Mouse (Mus musculus): ENCODE data around the gene G6pc.
"Not testable (repeated sequence)": the region's sequence is repeated elsewhere in the genome, so short reads cannot be mapped to it uniquely, and the experiment has no call there.

The G6pc gene

DNA sequence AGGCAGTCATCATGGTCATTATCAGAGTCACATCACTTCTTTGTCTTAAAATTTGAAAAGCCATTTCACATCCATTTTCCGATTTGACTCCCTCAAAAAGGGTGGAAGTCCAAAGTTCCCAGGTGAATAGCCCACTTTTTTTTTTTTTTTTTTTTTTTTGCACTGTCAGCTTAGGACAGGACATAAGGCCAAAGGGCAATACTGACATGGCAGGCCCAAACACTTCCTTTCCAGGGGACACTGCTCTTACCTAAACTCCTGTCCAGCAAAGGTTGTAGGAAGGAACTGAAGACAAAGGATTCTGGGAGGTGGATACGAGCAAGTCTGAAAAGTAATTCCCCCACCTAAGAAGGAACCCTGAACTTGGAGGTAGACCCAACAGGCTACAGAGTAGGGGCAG lies 11.4 kb upstream of the G6pc start:
- no peak for DNase-seq (ENCODE audit: low spot score in 2 of 2)

DNA sequence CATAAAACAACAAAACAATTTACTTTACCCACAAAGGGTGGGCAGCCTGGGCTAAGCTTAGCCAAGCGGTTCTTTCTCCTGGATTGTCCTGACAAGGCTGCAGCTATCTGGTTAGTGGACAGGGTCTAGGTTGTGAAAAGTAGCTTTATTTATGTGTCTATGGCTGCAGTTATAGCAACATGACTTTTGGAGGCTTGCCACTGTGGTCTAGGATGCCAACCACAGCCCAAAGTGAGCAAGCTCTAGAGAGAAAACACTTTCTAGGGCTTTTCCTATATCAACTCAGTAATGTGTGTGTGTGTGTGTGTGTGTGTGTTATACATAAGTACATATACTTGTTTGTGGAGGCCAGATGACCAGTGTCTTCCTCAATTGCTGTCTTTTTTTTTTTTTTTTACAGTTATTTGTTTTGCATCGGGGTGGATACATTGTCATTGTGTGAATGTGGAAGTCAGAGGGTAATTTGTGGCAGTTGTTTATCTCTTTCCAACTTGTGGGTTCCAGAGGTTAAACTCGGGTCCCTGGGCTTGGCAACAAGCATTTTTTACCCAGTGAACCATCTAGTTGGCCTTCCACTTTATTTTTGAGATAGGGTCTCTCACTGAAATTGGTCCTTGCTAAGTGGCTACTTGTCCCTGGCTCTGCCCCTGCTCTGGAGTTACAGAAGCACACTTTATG lies 9.7 kb upstream of the G6pc start:
- DNase-seq (ENCODE audit: low spot score in 2 of 2) = no peak

DNA sequence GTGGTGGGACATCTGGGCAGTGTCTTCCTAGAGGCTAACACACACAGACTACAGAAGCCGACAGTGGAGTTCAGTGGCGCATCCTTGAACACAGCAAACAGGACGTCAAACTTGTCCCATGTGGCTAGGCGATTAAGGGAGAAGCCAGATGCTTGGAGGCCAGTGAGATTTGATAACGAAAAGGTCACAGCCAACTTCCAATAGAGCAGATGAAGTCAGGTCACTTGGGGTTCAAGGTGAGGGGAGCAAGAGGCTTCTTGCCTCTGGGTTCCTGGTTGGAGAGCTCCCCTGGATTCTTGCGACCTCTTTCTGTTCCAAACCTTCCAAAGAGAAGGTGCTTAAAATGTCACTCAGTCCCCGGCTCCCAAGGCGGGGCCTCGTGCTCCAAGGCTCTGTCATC lies 7.6 kb upstream of the G6pc start:
- DNase-seq (ENCODE audit: low spot score in 2 of 2) = no peak

DNA sequence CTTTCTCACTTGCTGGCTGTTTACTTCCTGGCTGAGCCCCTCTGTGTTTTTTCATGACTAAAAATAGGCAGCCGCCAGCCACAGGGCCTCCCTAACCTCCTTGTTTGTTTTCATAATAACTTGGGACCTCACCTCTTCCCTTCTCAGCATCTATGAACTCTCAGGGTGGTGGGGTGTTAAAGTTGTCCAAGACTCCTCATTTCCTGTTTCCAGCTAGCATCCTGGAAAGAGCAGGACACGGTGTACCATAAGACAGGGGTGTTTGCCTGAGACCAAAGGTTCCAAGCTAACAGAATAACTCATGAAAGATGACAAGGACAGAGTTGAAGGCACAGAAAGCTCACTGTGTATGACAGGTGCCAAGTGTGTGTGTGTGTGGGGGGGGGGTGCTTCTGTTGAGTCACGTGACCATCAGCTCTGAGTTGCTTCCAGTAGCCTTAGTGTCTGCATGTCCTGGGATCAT lies 6.7 kb upstream of the G6pc start:
- no peak for DNase-seq (ENCODE audit: low spot score in 2 of 2)

DNA sequence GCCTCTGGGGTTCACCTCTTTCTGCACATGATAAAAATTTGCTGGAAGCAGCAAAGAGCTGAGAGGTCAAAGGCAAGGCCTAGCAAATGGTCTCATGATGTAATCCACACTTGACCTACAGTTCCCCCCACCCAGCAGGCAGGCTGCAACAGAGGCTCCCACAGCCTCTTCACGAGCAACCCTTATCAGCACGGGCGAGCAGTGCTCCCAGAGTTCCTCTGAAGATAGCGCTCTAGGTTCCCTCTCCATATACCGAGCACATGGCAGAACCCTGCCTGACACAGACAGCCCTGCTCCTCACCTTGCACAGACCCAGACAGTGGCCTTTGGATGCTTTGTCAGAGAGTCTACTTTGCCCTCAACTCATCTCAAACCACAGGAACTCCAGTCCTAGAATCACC lies 2.8 kb upstream of the G6pc start:
- no peak for DNase-seq (ENCODE audit: low spot score in 2 of 2)

DNA sequence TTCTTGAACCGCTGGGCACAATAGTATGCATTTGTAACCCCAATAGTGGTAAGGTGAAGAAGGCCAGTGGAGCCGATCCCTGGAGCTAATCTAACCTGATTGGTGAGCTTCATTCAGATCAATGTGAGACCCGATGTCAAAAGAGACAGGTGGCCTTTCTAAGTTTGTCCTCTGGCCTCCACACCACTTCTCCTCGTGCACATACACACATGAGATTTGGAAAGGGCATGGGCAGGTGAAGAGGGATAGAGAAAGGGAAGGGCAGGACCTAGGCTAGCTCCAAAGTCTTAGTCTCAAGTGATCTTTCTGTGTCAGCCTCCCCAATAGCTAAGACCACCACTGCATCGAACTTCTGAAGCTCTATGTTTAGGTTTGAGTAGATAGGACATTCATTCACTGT lies 2.8 kb downstream of the G6pc start:
- DNase-seq (ENCODE audit: low spot score in 2 of 2) = no peak

DNA sequence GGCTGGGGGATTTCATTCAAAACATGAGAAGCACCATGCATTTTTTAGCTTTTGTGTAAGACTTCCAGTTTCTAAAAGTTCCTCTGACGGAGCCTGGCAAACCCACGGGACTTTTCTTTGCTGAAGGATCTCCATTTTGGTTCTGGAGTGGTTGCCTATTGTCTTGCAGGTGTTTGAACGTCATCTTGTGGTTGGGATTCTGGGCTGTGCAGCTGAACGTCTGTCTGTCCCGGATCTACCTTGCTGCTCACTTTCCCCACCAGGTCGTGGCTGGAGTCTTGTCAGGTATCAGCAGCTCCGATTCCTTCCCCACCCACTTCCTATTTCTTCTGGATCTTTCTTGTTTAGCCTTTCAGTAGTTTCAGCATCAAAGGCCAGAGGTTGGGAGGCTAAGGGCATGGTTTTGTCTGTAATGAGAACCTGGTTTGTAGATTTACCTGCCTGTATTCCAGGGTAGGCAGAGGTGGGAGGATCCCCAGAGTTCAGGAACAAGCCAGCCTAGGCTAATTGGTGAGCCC lies 7.1 kb downstream of the G6pc start:
- DNase-seq (ENCODE audit: low spot score in 2 of 2) = no peak

DNA sequence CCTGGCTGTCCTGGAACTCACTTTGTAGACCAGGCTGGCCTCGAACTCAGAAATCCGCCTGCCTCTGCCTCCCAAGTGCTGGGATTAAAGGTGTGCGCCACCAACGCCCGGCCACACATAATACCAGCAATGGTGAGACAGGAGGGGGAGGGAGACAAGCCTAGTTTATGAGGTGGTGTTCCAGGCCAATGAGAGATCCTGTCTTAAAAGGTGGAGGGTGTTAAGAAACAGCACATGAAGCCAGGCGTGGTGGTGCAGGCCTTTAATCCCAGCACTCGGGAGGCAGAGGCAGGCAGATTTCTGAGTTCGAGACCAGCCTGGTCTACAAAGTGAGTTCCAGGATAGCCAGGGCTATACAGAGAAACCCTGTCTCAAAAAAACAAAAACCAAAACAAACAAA lies 10.8 kb downstream of the G6pc start:
- DNase-seq (ENCODE audit: low spot score in 2 of 2) = not testable (repeated sequence)

DNA sequence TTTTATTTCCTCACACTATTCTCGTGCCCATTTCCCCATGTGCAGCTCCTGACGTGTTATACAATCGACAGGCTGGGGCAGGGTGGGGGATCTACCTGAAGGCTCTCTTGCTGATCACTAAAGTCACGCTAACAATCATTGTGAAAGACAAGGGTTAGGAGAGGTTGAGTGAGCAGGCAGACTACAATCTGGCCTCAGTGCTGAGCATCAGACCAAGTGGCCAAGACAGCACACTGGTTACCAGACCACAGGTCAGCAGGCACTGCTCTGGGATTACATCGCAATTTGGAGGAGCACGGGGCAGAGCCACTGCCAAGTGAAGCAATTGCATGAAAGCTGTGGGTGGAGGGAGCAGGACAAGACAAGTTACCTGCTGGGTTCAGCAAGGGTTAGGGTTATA lies 11.6 kb downstream of the G6pc start:
- DNase-seq (ENCODE audit: low spot score in 2 of 2) = no peak

DNA sequence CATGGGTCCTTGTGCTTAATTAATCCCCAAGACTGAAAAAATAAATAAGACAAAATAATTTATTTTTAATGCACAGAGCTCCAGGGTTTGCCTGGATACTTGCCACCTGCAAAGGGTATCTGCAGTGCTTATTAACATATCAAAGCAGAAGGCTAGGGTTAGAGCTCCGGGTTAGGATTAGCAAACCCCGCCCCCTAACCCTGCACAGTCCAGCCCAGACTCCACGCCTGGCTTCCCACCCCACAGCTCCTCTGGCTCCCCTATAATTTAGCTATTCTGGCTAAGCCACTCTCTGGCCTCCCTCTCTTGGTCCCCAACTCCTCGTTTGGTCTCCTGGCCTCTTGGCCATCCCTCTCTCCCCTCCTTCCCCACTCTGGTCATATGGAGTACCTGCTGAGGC lies 14.5 kb downstream of the G6pc start:
- no peak for DNase-seq (ENCODE audit: low spot score in 2 of 2)

DNA sequence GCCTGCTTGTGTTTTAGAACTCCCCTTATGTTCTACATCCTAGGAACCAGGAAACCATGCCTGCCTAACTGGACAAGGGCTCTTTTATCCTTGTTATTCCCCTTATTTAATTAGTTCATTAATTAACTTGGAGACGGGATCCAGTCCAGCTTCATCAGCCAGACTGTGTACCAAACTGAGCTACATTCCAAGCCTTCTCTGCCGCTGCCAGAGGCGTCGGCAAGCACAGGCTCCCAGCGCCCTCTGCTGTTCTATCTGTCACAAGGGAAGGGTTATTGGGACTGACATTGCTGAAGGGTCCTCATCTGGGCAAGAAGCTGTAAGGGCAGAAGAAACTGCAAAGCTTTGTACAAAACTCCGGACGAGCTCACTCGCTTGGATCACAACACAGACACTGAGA lies 27.7 kb downstream of the G6pc start:
- peak; percentile 65 to 74 for DNase-seq (ENCODE audit: low spot score in 2 of 2)

DNA sequence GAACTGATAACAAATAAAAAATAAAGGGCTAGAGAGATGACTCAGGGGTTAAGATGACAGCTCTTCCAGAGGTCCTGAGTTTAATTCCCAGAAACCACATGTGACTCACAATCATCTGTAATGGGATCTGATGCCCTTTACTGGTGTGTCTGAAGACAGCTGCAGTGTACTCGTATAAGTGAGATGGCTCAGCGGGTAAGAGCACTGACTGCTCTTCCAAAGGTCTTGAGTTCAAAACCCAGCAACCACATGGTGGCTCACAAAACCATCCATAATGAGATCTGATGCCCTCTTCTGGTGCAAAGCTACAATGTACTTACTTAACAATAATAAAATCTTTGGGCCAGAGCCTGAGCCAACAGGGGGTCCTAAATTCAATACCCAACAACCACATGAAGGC lies 47.9 kb downstream of the G6pc start:
- DNase-seq (ENCODE audit: low spot score in 2 of 2) = no peak

DNA sequence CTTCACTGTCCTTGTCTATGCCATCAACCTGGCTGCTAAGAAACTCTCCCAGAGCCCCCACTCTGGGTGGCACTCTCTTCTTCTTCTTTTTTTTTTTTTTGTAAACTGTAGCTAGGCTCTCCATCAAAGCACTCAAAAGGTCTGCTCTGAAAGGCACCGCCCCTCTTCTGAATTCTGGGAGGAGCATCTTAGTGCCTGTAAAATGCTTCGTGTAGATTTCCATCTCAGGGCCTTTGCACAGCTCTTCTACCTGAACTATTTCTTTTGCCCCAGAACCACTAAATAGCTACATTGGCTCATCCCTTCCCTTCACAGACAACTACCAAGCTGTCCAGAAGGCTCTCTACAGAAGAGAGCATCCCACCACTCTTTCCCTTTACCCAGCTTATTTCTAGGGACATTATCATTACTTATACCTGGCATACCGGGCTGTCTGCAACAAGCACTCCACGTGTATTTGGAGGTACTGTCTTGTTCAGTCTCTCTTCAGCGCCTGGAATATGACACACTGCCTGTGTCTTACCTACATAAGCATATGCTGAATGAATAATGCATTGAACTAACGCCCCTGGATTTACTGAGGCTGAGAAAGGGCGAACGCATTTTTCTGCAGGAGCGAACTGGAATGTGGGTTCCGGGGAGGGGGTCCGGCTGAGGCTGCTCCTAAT lies 49.2 kb downstream of the G6pc start:
- no peak for DNase-seq (ENCODE audit: low spot score in 2 of 2)

DNA sequence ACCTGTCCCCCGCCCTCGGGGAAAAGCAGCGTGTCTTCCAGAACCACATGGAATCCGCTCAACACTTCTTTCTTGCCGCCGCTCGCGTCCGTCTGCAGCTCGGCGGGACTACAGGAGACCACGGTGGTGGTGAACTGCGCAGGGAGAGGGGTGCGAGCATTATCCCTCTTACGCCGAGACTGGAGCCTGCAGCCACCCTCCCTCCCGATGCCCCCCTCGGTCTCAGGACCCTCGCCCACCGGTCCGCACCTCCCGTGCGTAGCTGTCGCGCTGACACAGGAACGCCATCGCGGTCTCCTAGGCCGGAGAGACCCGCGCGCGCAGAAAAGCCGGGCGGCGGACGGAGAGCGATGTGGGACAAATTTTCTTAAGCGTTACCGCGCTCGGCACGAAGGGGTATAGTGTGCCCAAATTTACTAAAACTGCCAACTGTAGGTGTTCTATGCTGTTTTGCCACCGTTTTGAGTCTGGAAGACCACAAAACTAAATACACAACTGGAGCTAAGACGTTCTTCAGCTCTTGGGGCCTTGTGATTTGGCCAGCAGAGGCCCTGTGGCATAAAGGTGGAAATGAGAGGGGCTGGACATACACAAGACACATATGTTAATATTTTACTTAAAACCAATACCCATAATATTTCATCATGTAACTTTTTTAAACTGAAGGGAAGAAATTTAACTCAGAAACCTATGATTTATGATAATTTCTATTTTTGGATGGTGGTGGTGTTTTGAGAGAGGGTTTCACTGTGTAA lies 49.9 kb downstream of the G6pc start, which contains the start of gene Aarsd1:
Aarsd1 (minus strand) TSS at position 515 of the 755 bp plus-strand sequence.
- peak; percentile 92 for DNase-seq (ENCODE audit: low spot score in 2 of 2)

DNA sequence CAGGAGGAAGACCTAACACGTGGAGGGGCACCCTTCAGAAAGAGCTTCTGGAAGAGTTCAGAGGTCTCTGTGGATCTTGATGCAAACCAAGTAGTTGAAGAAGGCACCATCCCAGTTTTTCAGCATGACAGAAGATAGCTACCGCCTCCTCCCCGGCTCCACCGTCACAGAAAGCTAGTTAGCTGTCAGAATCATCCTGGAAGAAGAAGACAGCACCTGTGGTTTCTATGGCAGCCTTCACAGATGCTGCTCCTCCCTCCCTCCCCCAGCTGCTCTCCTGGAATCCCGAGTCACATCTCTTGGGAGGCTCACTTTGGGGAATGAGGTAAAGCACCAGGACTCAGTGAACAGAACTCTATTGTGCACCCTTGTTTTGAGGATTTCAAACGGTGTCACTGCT lies 51.6 kb downstream of the G6pc start:
- DNase-seq (ENCODE audit: low spot score in 2 of 2) = peak; percentile 17 to 57

DNA sequence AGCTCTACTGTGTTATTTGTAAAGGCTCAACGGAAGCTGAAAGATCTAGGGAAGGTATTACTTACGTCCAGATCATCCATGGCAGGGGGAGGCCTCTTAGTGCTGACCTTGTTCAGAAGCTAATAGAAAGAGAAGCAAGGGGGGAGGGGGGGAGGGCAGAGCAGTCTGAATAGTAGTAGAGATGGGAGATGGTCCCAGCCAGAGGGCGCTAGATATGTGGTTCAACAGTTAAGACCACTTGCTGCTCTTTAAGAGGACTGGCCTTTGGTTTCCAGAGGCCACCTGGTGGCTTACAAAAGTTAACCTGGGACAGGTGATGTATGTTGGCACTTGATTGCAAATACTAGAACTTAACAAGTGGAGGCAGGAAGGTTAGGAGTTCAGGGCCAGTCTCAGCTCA lies 52.2 kb downstream of the G6pc start:
- DNase-seq (ENCODE audit: low spot score in 2 of 2) = no peak

DNA sequence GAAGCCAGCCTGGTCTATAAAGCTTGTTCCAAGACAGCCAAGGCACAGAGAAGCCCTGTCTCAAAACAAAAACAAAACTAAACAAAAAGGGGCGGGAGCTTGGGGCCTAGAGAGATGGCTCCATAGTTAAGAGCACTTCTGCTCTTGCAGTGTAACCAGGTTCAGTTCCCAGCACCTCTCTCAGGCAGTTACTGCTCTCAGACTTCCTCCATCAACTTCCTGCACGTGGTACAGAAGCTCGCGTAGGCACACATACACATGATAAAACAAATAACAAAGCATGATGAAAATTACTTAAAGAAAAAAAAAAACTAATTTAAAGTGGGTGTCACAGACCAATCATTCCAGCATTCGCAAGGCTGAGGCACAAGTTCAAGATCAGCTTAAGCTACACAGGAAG lies 52.8 kb downstream of the G6pc start:
- DNase-seq (ENCODE audit: low spot score in 2 of 2) = no peak

DNA sequence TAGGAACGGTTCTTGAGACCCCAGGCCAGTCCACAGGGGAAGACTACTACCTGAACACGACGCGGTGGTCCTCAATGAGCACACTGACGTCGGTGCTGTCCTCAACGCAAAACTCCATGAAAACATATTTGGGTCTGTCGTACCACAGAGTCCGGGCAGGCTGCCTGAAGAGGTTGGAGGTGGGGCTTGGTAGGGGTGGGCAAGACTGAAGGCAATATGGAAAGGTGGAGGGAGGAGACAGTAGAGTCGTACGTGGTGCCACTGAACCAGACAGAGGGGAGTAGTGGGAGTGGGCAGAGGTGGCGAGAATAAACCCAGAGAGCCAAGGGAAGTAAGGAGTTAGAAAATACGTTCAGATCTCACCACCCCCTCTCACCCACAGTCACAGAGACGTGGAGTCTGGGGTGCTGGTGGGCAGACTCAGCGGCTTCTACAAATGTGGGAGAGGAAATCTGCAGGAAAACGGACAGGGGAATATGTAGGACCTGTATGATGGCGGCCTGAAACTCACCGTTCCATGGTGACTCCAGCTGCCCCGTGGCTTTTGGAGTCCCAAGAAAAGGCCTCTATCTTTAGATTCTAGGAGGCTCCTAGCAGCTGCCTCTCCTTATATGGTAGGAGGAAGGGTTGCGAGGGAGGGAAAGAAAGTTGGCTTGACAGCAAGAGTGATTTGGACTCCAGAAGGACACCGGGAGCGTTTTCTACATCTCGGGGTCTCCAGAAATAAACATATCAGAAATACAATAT lies 56.9 kb downstream of the G6pc start, which contains the start of gene Gm27029:
Gm27029 (minus strand) TSS at position 692 of the 747 bp plus-strand sequence.
- no peak for DNase-seq (ENCODE audit: low spot score in 2 of 2)

DNA sequence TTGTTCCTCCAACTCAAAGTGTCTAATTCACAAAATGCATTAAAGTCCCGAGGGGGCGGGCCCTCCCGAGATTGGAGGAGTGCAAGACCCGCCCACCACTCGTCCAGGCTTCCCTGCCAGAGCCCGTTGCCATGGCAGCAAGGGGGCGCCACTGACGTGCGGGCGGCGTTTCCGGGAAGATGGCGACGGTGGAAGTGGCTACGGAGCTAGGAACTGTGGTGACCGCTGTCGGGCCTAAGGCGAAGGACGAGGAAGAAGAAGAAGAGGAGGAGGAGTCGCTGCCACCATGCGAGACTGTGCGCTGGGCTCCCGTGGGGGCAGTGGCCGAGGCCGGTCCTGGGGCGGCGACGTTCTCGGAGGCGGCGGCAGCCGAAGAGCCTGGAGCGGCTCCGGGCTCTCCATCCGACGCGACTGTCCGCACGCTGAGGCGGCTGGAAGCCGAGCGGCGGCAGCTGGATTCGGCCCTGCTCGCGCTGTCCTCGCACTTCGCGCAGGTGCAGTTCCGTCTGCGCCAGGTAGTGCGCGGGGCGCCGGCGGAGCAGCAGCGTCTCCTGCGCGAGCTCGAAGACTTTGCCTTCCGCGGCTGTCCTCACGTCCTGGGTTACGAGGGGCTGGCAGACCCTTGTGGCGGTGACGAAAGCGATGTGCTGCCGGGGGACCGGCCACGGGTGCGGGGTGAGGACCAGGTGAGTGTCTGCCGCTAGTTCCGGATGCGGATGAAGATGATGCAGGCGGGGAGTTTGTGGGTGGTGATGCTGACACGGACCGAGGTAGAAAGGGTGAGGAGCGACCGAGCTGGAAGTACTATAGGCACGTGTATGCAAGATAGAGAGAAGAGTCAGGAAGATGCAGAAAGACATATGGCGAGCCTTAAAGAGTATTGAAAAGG lies 57.8 kb downstream of the G6pc start, which contains the start of the genes Rundc1 and Ptges3l:
Rundc1 (plus strand) TSS at position 161 of the 889 bp plus-strand sequence.
Ptges3l (minus strand) TSS at position 409 of the 889 bp plus-strand sequence.
- DNase-seq (ENCODE audit: low spot score in 2 of 2) = peak; percentile 97 to 98

DNA sequence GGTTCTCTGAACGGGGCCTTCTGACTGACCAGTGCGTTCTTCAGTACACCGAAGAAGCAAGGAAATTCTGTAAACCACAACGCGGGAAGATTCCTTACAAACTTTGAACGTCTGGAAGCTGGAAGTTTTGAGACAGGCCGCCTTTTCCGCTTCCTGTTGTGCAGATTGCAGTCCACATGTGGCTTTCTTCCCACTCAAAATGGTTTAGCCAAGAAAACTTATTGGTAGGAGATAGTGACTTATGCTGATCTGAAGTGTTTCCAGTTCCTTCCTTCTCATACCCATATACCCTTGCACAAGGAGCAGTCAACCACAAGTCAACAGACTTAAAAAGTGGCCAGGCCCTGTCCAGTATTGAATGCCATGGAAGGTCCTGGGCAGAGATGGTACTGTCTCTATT lies 58.8 kb downstream of the G6pc start:
- no peak for DNase-seq (ENCODE audit: low spot score in 2 of 2)
